Mouse (Mus musculus) C2C12 (cell line): Measurements from ENCODE around the gene Cluap1.

Source experiments
- CTCF ChIP-seq: IDR thresholded peaks from one replicate; pipeline ENCODE4 v1.5.1; 2011; ENCODE audit not compliant: control insufficient read depth, insufficient read depth, insufficient read length
- MAX ChIP-seq: IDR thresholded peaks from one replicate; pipeline ENCODE4 v1.6.1; 2011; ENCODE audit warnings: mild to moderate bottlenecking, control low read depth
- MYOD1 ChIP-seq: IDR thresholded peaks from one replicate; pipeline ENCODE4 v1.6.1; 2011; ENCODE audit warnings: low read depth; ENCODE audit not compliant: control insufficient read depth, insufficient read length
- MYOG ChIP-seq: IDR thresholded peaks from one replicate; pipeline ENCODE4 v1.6.1; 2011; ENCODE audit not compliant: control insufficient read depth, insufficient read length; ENCODE audit errors: extremely low read depth
- USF1 ChIP-seq: IDR thresholded peaks from one replicate; pipeline ENCODE4 v1.6.1; 2011; ENCODE audit warnings: low read depth, mild to moderate bottlenecking, control low read depth, moderate library complexity

DNA sequence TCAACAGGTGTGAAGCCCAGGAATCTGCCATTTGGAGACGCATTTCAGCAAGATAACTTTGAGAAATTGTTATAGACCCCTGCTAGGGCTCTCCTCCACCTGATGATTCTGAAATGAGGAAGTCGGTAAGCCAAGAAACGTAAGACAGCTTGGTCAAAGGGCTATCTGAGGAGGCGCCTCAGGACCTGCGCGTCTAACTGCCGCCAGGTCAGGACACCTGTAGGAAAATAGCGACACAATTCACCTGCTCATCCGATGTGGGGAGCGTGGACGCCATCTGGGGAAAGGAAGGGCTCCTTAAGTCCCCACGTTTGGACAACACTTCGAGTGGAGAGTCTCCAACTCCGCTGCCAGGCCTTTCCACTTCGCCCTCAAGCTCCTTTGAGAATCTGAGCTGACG lies 36.8 kb upstream of the Cluap1 start:
- TF ChIP-seq MYOG (no peak), CTCF (no peak), MAX (no peak), MYOD1 (no peak), USF1 (no peak)
